Mouse (Mus musculus) lung, embryonic 15.5 days (tissue): ENCODE data around the gene Pou3f3. TPM values are rescaled to one million over a fixed set of nuclear protein-coding genes. Genes with fewer than 3 reads are reported as not detected.

Experiments
- ATAC-seq: fragments of 200-750 bp; cut with Nextera tagmentation; 2 replicates; pipeline ENCODE4 v1.8.0; 2017; ENCODE audit warnings: moderate number of reproducible peaks, borderline replicate concordance; ENCODE audit not compliant: low FRiP score, low TSS enrichment; ENCODE audit errors: extremely low read depth
- H3K27ac ChIP-seq: fragments of 300-500 bp; sonication (generic); 2 replicates; pipeline ENCODE4 v1.5.1; 2015; ENCODE audit warnings: moderate library complexity, mild to moderate bottlenecking, inconsistent platforms
- H3K27me3 ChIP-seq: fragments of 300-500 bp; sonication (generic); 2 replicates; pipeline ENCODE4 v1.6.1; 2015; ENCODE audit warnings: inconsistent platforms
- H3K36me3 ChIP-seq: fragments of 300-500 bp; sonication (generic); 2 replicates; pipeline ENCODE4 v1.6.1; 2015; ENCODE audit warnings: inconsistent platforms
- H3K4me1 ChIP-seq: fragments of 300-500 bp; sonication (generic); 2 replicates; pipeline ENCODE4 v1.6.1; 2015; ENCODE audit warnings: inconsistent platforms
- H3K4me2 ChIP-seq: fragments of 300-500 bp; sonication (generic); 2 replicates; pipeline ENCODE4 v1.6.1; 2015; ENCODE audit warnings: inconsistent platforms, mild to moderate bottlenecking, moderate library complexity
- H3K4me3 ChIP-seq: fragments of 300-500 bp; sonication (generic); 2 replicates; pipeline ENCODE4 v1.5.1; 2015; ENCODE audit warnings: mild to moderate bottlenecking, inconsistent platforms
- H3K9ac ChIP-seq: fragments of 300-500 bp; sonication (generic); 2 replicates; pipeline ENCODE4 v1.6.1; 2015; ENCODE audit warnings: inconsistent platforms
- H3K9me3 ChIP-seq: fragments of 300-500 bp; sonication (generic); 2 replicates; pipeline ENCODE4 v1.6.1; 2016; ENCODE audit warnings: inconsistent platforms
- WGBS: fragments of 180-500 bp; shearing (Covaris S2); methylation state at CpG from one replicate; pipeline ENCODE4 v1.1.7; 2015; 5-methylcytosine and 5-hydroxymethylcytosine counted together
- polyA plus RNA-seq: library from polyadenylated mRNA; unstranded; fragments of >200 nt; fragmentation: Nextera tagmentation; extraction: Ambion mirVana; gene quantifications from 2 replicates; pipeline ENCODE4 v1.2.1, GENCODE M21; 2015

The Pou3f3 gene
- polyA plus RNA-seq, 1 experiment from 2014 or later = 0.32 TPM

DNA sequence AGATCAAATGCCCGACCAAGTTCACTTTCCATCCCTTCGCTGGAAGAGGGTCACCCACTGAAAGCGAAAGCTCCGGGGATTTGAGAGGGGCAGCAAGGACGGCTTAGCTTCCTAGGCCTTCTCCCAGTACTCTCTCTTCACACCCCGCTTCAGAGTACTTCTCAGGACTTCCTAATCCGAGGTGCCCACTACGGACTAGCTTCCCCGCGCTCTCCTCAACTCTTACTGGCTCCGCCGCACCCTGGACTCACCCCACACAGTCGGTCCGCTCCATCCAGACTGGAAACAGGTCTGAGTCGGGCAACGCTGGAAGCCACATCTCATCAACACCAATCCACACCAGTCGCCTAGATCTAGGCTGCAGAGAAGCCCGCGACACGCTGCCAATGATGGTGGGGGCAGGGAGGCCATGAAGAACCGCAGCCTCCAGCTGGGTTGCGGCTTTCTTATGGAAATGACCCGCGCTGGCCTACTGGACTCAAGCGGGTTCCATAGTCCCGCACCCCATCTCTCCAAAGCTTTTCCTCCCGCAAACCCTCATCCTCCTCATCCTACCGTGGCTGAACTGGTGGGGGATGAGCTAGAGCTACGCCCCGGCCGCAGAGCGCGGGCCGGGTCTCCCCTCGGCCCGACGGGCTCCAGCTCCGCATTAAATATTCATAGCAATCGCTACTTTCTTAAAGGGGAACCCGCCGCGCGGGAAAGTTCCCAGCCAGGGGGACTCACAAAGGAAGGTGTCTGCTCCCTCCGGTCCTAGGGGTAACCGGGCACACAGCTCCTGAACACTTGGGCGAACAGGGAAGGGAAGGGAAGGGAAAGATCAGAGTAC, 17.8 kb downstream of the Pou3f3 start:
- Histone ChIP-seq H3K4me2 (peak overlapping the region; percentile 79), H3K36me3 (no peaks in the 10 kb centered on the region), H3K9me3 (no peaks in the 10 kb centered on the region), H3K4me1 (peaks cover 14% of the 10 kb centered on the region), H3K4me3 (peak overlapping the region; percentile 35), H3K27ac (no peak overlapping the region), H3K27me3 (peaks cover 93% of the 10 kb centered on the region), H3K9ac (no peak overlapping the region)
- 1% methylated on average over 46 of the region's 46 CpGs for WGBS
- ATAC-seq = no peak

DNA sequence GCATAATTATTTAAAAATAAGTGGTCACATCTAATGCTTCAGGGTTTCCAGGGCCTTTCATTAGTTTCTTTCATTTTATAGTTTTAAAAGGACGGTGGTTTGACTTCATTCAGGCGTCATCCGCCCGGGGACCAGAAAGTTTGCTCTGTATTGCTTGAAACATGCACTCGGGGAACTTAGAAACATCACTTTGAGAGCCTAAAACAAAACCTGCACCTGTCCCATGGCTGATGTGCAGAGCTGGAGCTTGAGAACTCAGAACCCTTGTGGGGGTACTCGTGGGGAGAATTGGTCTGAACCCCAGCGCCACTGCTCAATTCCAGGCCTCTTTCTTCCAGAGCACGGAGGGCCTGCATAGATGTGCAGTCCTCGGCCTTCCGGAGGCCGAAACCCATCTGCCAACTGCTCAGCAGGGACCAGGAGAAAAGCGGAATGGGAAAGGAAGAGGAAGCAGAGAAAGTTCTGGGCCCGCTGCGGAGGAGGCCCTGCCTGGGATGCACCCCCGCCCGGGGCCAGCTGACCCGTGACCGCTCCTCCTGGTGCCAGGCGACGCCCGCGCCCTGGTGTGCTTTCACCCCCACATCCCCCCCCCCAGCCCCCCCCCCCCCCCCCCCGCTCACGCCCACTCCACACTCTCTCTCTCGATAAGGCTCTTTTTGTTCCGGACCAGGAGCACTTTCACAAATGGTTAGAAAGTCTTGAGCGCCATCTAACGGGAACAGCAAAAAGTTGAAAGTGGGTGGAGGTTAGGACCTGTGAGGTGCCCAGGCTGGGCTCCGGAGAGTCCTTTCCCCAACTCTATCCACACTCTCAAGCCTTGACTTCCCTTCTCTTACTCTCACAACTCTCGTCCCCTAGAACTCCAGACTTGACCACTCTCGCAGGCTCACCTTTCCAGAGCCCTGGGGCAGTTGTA, 18.7 kb downstream of the Pou3f3 start:
- Histone ChIP-seq H3K4me2 (peak overlapping the region; percentile 79), H3K27me3 (peaks cover 93% of the 10 kb centered on the region), H3K4me3 (peak overlapping the region; percentile 35), H3K4me1 (peaks cover 14% of the 10 kb centered on the region), H3K36me3 (no peaks in the 10 kb centered on the region), H3K27ac (no peak overlapping the region), H3K9ac (peak overlapping the region; percentile 37; the same call in 1 of the 2 replicates), H3K9me3 (no peaks in the 10 kb centered on the region)
- ATAC-seq = peak; percentile 46; the same call in 1 of the 2 replicates
- 2% methylated on average over 20 of the region's 31 CpGs for WGBS

DNA sequence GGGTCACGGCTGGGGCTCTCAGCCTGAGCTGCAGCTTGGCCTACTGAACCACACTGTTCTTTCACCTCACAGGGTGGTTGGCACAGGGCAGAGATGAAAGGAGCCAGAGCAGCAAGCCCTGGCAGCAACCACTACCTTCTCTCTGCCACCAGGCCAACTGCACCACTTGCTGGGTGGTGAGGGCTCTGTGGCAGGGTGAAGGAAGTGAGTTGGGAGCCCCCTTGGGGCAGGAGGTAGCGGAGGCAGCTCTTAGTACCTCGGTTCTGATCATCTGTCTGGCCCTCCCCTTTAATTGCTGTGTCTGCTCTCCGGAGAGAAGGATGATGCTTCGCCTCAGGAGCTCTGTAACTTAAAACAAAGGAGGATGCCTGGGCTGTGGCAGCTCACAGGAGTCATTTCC, 23.0 kb downstream of the Pou3f3 start:
- Histone ChIP-seq H3K4me3 (no peak overlapping the region), H3K4me2 (no peak overlapping the region), H3K27ac (no peak overlapping the region), H3K9me3 (no peaks in the 10 kb centered on the region), H3K9ac (no peak overlapping the region), H3K27me3 (peaks cover 65% of the 10 kb centered on the region), H3K36me3 (no peaks in the 10 kb centered on the region), H3K4me1 (peaks cover 7% of the 10 kb centered on the region)
- no peak for ATAC-seq
- 28% methylated on average over 5 of the region's 5 CpGs for WGBS

DNA sequence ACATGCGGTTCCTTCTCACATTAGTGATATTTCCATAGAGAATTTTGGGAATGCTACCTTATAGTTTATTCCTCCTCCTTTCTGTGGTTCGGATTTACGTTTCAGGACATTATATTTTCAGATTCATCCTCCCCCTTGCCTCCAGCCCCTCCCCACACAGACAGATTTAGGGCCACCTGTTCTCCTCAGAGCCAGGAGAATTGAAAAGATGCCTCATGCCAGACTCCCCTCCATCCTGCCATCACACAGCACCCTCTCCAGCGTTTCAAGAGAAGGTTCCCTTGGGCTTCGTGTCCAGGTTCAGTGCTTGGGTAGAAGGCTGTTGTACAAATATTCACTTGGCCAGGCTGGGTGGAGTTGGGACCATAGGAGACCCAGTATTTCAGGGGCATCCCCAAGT, 25.8 kb downstream of the Pou3f3 start:
- no peak for ATAC-seq
- Histone ChIP-seq H3K4me2 (no peak overlapping the region), H3K9me3 (no peaks in the 10 kb centered on the region), H3K27ac (no peak overlapping the region), H3K27me3 (peaks cover 40% of the 10 kb centered on the region), H3K4me1 (no peaks in the 10 kb centered on the region), H3K4me3 (no peak overlapping the region), H3K36me3 (no peaks in the 10 kb centered on the region), H3K9ac (no peak overlapping the region)
- WGBS = 67% methylated on average over 5 of the region's 5 CpGs

DNA sequence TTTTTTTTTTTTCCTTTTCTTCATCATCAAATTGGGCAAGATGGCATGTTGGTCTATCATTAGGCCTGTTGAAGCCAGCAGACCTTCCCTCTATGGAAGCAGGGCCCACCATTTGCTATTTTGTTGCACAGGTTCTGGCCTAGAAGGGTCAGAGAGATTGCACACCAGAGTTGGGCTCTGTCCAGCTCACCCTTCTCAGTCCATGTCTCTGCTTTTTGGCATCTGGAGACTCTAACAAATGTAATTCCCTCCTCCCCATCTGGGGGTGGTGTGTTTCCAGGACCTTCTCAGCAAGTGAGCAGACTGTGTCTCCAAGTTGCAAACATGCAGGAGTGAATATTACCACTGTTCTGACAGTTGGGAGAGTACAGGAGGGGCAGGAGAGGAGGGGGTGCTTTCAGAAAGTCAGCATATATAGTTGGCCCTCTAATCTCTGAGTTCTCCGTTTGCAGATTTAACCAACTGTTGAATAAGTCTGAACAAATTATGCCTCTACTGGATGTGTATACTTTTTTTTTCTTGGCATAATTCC, 28.3 kb downstream of the Pou3f3 start:
- no peaks in the 10 kb centered on the region for H3K4me1 ChIP-seq
- no peak overlapping the region for H3K4me3 ChIP-seq
- no peak overlapping the region for H3K27ac ChIP-seq
- no peaks in the 10 kb centered on the region for H3K9me3 ChIP-seq
- H3K9ac ChIP-seq = no peak overlapping the region
- no peaks in the 10 kb centered on the region for H3K36me3 ChIP-seq
- no peak overlapping the region for H3K4me2 ChIP-seq
- 73% methylated on average over 1 of the region's 1 CpGs for WGBS
- ATAC-seq = no peak
- peaks cover 17% of the 10 kb centered on the region; the same call in 1 of the 2 replicates for H3K27me3 ChIP-seq

DNA sequence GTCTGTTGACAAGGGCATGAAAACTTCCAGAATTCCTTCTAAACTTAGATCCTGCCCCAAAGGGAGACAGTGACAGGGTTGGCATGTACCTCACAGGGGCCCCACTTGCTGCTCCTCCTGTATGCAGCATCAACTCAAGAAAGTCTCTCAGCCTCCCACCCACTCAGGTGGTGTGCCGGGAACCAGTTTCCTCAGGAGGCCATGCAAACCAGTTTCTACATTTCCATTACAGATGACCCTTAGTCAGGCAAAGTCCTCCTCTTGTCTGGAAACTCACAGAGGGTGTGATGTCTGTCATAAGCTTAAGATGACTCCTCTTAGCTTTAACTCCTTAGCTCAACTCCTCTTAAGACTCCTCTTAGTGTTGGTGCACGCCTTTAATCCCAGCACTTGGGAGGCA, 29.3 kb downstream of the Pou3f3 start:
- Histone ChIP-seq H3K27ac (no peak overlapping the region), H3K9me3 (no peaks in the 10 kb centered on the region), H3K4me1 (no peaks in the 10 kb centered on the region), H3K36me3 (no peaks in the 10 kb centered on the region), H3K4me2 (no peak overlapping the region), H3K4me3 (no peak overlapping the region), H3K9ac (no peak overlapping the region), H3K27me3 (peaks cover 7% of the 10 kb centered on the region; the same call in 1 of the 2 replicates)
- no peak for ATAC-seq
- WGBS = 79% methylated on average over 2 of the region's 2 CpGs

DNA sequence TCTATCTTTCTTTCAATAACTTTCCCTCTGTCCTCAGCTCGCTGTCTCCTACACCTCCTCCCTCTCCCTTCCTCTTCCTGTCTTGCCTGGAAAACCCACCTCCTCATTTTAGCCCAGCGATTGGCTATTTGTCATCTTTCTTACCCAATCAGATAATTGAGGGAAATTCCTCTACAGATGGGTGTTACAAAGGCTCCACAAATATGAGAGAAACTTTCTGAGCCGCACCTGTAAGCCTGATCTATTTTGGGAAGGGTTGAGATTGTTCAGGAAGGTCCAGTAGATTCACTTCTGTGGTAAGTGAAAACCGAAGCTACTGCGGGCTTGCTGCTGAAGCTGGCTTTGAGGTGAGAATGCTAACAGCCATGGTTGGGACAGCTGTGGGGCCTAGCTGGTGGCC, 31.6 kb downstream of the Pou3f3 start:
- 74% methylated on average over 5 of the region's 5 CpGs for WGBS
- ATAC-seq = no peak
- Histone ChIP-seq H3K27ac (no peak overlapping the region), H3K9me3 (no peaks in the 10 kb centered on the region), H3K27me3 (no peaks in the 10 kb centered on the region), H3K4me2 (no peak overlapping the region), H3K9ac (no peak overlapping the region), H3K4me3 (no peak overlapping the region), H3K4me1 (no peaks in the 10 kb centered on the region), H3K36me3 (no peaks in the 10 kb centered on the region)

DNA sequence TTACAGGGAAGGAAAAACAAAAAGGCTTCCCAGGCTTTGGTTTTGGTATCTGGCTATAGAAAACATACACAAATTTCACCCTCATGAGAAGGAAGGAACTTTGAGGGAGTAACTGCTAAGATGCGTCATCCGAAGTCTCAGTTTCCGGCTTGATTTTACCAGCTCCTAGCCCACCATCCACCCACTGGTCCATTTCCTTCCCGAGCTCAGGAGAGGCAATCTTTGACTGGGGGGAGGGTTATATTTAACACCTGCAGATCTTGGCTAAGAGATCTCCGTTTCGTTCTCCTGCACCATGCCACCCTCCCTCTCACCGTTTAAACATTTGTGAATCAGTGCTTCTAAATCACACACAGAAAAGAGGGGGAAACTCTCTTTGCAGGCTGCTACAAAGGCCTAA, 32.1 kb downstream of the Pou3f3 start:
- H3K4me1 ChIP-seq = no peaks in the 10 kb centered on the region
- H3K4me2 ChIP-seq = no peak overlapping the region
- no peak overlapping the region for H3K9ac ChIP-seq
- H3K4me3 ChIP-seq = no peak overlapping the region
- no peak for ATAC-seq
- WGBS = 71% methylated on average over 7 of the region's 7 CpGs
- no peaks in the 10 kb centered on the region for H3K36me3 ChIP-seq
- no peak overlapping the region for H3K27ac ChIP-seq
- no peaks in the 10 kb centered on the region for H3K9me3 ChIP-seq
- no peaks in the 10 kb centered on the region for H3K27me3 ChIP-seq

DNA sequence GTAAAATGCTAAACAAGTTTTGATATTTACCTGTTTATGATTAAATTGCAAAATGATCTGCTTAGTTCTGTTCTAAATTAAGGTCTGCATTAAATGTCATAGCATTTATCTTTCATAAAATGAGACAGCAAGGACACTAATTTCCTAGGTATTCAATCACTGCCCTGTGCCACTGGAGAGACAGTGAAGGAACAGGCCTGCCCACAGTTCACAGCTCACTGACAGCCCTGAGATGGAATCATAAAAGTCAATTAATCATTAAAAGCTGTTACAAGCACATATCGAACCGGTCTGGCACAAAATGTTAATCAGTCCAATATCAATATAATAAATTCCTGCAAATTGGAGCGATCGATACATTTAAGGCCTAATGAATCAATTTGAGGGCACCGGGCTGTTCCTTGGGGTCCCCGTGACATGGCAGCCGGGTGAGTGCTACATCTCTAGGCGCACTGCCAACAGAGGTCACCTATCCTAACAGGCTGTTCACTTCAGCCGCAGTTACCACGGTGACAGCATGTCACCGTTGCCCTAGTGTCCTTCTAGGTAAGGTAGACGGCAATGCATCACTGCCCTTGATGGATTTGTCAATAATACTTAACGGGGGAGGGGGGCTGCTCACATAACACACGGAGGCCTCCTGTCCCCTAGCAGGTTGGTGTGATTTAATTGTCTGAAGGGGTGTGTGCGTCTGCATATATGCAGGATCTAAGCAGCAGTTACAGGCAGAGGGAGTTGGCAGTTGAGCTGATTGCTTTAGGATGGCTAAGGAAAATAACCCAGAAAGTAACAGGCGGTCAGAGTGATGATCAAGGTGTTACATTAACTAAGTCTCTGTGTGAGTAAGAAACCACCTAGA, 46.0 kb downstream of the Pou3f3 start:
- Histone ChIP-seq H3K27ac (no peak overlapping the region), H3K36me3 (no peaks in the 10 kb centered on the region), H3K4me2 (no peak overlapping the region), H3K27me3 (no peaks in the 10 kb centered on the region), H3K9me3 (no peaks in the 10 kb centered on the region), H3K4me3 (no peak overlapping the region), H3K9ac (no peak overlapping the region), H3K4me1 (no peaks in the 10 kb centered on the region)
- 52% methylated on average over 16 of the region's 16 CpGs for WGBS
- ATAC-seq = no peak

DNA sequence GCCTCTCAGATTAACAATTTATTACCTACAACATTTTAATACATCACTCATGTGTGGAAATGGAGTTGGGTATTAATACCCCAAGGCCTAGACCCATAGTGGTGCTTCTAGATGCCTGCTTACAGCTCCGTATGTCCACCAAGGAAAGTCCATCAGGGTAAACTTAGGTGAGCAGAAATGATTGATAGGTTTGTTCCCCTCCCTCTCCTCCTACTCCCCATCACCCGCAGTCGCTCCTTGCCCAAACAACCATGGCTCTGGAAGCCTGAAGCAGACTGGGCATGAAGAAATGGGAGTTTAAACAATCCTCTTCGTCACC, 46.6 kb downstream of the Pou3f3 start:
- no peak overlapping the region for H3K4me3 ChIP-seq
- H3K4me2 ChIP-seq = no peak overlapping the region
- no peak for ATAC-seq
- H3K4me1 ChIP-seq = no peaks in the 10 kb centered on the region
- H3K27ac ChIP-seq = no peak overlapping the region
- H3K9me3 ChIP-seq = no peaks in the 10 kb centered on the region
- no peaks in the 10 kb centered on the region for H3K36me3 ChIP-seq
- H3K27me3 ChIP-seq = no peaks in the 10 kb centered on the region
- whole genome bisulfite sequencing = 65% methylated on average over 4 of the region's 4 CpGs
- H3K9ac ChIP-seq = no peak overlapping the region

DNA sequence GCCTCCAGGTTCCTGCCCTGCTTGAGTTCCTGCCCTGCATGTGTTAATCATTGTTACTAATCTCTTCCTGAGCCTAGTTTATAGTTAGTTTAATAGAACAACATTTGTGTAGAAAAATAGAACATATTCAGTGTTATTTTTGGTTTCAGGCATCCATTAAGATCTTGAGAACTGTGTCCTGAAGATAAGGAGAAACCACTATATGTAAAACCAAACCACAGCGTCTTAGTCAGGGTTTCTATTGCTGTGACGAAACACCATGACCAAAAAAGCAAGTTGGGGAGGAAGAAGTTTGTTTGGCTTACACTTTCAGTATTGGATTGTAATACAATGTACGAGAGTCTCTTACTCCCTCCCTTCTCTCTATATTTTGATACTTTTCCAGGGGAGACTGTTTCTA, 49.5 kb downstream of the Pou3f3 start:
- no peak overlapping the region for H3K4me3 ChIP-seq
- H3K9ac ChIP-seq = no peak overlapping the region
- no peaks in the 10 kb centered on the region for H3K4me1 ChIP-seq
- no peak overlapping the region for H3K27ac ChIP-seq
- no peaks in the 10 kb centered on the region for H3K9me3 ChIP-seq
- no peaks in the 10 kb centered on the region for H3K27me3 ChIP-seq
- WGBS = 68% methylated on average over 3 of the region's 3 CpGs
- H3K36me3 ChIP-seq = no peaks in the 10 kb centered on the region
- no peak overlapping the region for H3K4me2 ChIP-seq
- no peak for ATAC-seq
